Mouse (Mus musculus) forebrain, postnatal 0 days (tissue): ENCODE results near the gene Fbxw11. TPM values are rescaled to one million over a fixed set of nuclear protein-coding genes. Genes with fewer than 3 reads are reported as not detected.

Experiments used
- ATAC-seq: fragments of 200-750 bp; cut with Nextera tagmentation; 2 replicates; pipeline ENCODE4 v1.8.0; 2017; ENCODE audit warnings: mild to moderate bottlenecking, moderate library complexity
- DNase-seq: peaks from one replicate; pipeline ENCODE4 v3.0.0-alpha.2; 2015
- H3K27ac ChIP-seq: fragments of 300-500 bp; sonication (generic); 2 replicates; pipeline ENCODE4 v1.5.1; 2014; ENCODE audit warnings: low read depth, mild to moderate bottlenecking, antibody characterized with exemption, low read length, moderate library complexity, mixed read lengths
- H3K27me3 ChIP-seq: fragments of 300-500 bp; sonication (generic); 2 replicates; pipeline ENCODE4 v1.6.1; 2014; ENCODE audit warnings: mild to moderate bottlenecking, low read length, mixed read lengths; ENCODE audit not compliant: insufficient read depth
- H3K36me3 ChIP-seq: fragments of 300-500 bp; sonication (generic); 2 replicates; pipeline ENCODE4 v1.6.1; 2014; ENCODE audit warnings: mild to moderate bottlenecking, moderate library complexity; ENCODE audit not compliant: insufficient read depth
- H3K4me1 ChIP-seq: fragments of 300-500 bp; sonication (generic); 2 replicates; pipeline ENCODE4 v1.6.1; 2014; ENCODE audit warnings: antibody characterized with exemption; ENCODE audit not compliant: insufficient read depth
- H3K4me2 ChIP-seq: fragments of 300-500 bp; sonication (generic); 2 replicates; pipeline ENCODE4 v1.6.1; 2014; ENCODE audit warnings: low read depth, mild to moderate bottlenecking, moderate library complexity
- H3K4me3 ChIP-seq: fragments of 300-500 bp; sonication (generic); 2 replicates; pipeline ENCODE4 v1.5.1; 2014; ENCODE audit warnings: low read depth, low read length, mixed read lengths
- H3K9ac ChIP-seq: fragments of 300-500 bp; sonication (generic); 2 replicates; pipeline ENCODE4 v1.6.1; 2014; ENCODE audit warnings: mild to moderate bottlenecking
- H3K9me3 ChIP-seq: fragments of 300-500 bp; sonication (generic); 2 replicates; pipeline ENCODE4 v1.6.1; 2016; ENCODE audit warnings: low read length
- CTCF ChIP-seq: sonication (generic); IDR thresholded peaks from 2 replicates; pipeline ENCODE4 v1.5.1; 2016; ENCODE audit warnings: antibody characterized with exemption, control low read depth, low read depth
- WGBS: fragments of 180-500 bp; shearing (Covaris S2); extraction: QIAGEN DNeasy Blood & Tissue Kit; methylation state at CpG from one replicate; pipeline ENCODE4 v1.1.7; 2014; 5-methylcytosine and 5-hydroxymethylcytosine counted together
- polyA plus RNA-seq: library from polyadenylated mRNA; unstranded; fragments of >200 nt; fragmentation: Nextera tagmentation; extraction: Ambion mirVana; gene quantifications from 2 replicates; pipeline ENCODE4 v1.2.1, GENCODE M21; 2015
- total RNA-seq: library from RNA; depleted of rRNA; stranded (reverse); fragments of >200 nt; gene quantifications from 2 replicates; pipeline ENCODE4 v1.2.3, GENCODE M21; 2014

Fbxw11 gene
- total and polyA plus RNA-seq, 2 experiments from 2014 or later: 110 to 161 TPM

- ATAC-seq (no peak), DNase-seq (no peak)
- no peak overlapping the region for H3K4me2 ChIP-seq
- 61% methylated on average over 4 of the region's 4 CpGs for WGBS
- no peaks in the 10 kb centered on the region for H3K9me3 ChIP-seq
- no peaks in the 10 kb centered on the region for H3K36me3 ChIP-seq
- no peak overlapping the region for H3K9ac ChIP-seq
- 0 out of 2 replicates have a peak, but pooled peaks cover 2% of the 10 kb centered on the region for H3K4me1 ChIP-seq
- no peak overlapping the region for H3K27ac ChIP-seq
- H3K4me3 ChIP-seq: no peak overlapping the region
- H3K27me3 ChIP-seq: no peaks in the 10 kb centered on the region
- TF ChIP-seq CTCF: no peak
These were observed 37.5 kb downstream of the Fbxw11 start for GRCm38 (mm10) chr11:32680014-32680413.

- Histone ChIP-seq H3K9me3 (no peaks in the 10 kb centered on the region), H3K27ac (no peak overlapping the region), H3K4me3 (no peak overlapping the region), H3K9ac (no peak overlapping the region), H3K4me1 (0 out of 2 replicates have a peak, but pooled peaks cover 6% of the 10 kb centered on the region), H3K27me3 (no peaks in the 10 kb centered on the region), H3K4me2 (no peak overlapping the region), H3K36me3 (no peaks in the 10 kb centered on the region)
- no peak for TF ChIP-seq CTCF
- no peak for DNase-seq
- no peak for ATAC-seq
- WGBS: 61% methylated on average over 3 of the region's 3 CpGs
These were observed 38.8 kb downstream of the Fbxw11 start for GRCm38 (mm10) chr11:32681192-32681795.

GRCm38 (mm10) chr11:32682335-32683102 lies 40.0 kb downstream of the Fbxw11 start:
- no peaks in the 10 kb centered on the region for H3K36me3 ChIP-seq
- no peak overlapping the region for H3K4me3 ChIP-seq
- no peak overlapping the region for H3K27ac ChIP-seq
- no peaks in the 10 kb centered on the region for H3K9me3 ChIP-seq
- H3K27me3 ChIP-seq: no peaks in the 10 kb centered on the region
- ATAC-seq (no peak), DNase-seq (no peak)
- no peak for TF ChIP-seq CTCF
- H3K9ac ChIP-seq: no peak overlapping the region
- H3K4me1 ChIP-seq: 0 out of 2 replicates have a peak, but pooled peaks cover 6% of the 10 kb centered on the region
- H3K4me2 ChIP-seq: no peak overlapping the region
- WGBS: 84% methylated on average over 5 of the region's 5 CpGs

- no peak for ATAC-seq
- DNase-seq: no peak
- Histone ChIP-seq H3K4me1 (0 out of 2 replicates have a peak, but pooled peaks cover 6% of the 10 kb centered on the region), H3K4me3 (no peak overlapping the region), H3K9me3 (no peaks in the 10 kb centered on the region), H3K4me2 (no peak overlapping the region), H3K27ac (no peak overlapping the region), H3K36me3 (no peaks in the 10 kb centered on the region), H3K9ac (no peak overlapping the region), H3K27me3 (no peaks in the 10 kb centered on the region)
- WGBS: 72% methylated on average over 3 of the region's 3 CpGs
- TF ChIP-seq CTCF: no peak
These were observed 42.2 kb downstream of the Fbxw11 start for GRCm38 (mm10) chr11:32684690-32685254.

- no peaks in the 10 kb centered on the region for H3K36me3 ChIP-seq
- no peak overlapping the region for H3K4me3 ChIP-seq
- H3K9me3 ChIP-seq: no peaks in the 10 kb centered on the region
- 0 out of 2 replicates have a peak, but pooled peaks cover 4% of the 10 kb centered on the region for H3K4me1 ChIP-seq
- ATAC-seq (no peak), DNase-seq (no peak)
- H3K27ac ChIP-seq: no peak overlapping the region
- H3K4me2 ChIP-seq: no peak overlapping the region
- H3K27me3 ChIP-seq: no peaks in the 10 kb centered on the region
- WGBS: 96% methylated on average over 2 of the region's 2 CpGs
- no peak for TF ChIP-seq CTCF
- H3K9ac ChIP-seq: no peak overlapping the region
These were observed 45.8 kb downstream of the Fbxw11 start for GRCm38 (mm10) chr11:32688245-32688855.

GRCm38 (mm10) chr11:32689510-32689909 lies 47.0 kb downstream of the Fbxw11 start:
- no peak for DNase-seq
- Histone ChIP-seq H3K4me2 (no peak overlapping the region), H3K27me3 (no peaks in the 10 kb centered on the region), H3K36me3 (no peaks in the 10 kb centered on the region), H3K9me3 (no peaks in the 10 kb centered on the region), H3K9ac (no peak overlapping the region), H3K4me1 (0 out of 2 replicates have a peak, but pooled peaks cover 4% of the 10 kb centered on the region), H3K4me3 (no peak overlapping the region), H3K27ac (no peak overlapping the region)
- TF ChIP-seq CTCF: no peak
- no peak for ATAC-seq
- 87% methylated on average over 1 of the region's 1 CpGs for WGBS
